Mouse (Mus musculus) thymus, postnatal 4 days (tissue): ENCODE results near the gene Tbx19.

Experiments used
- DNase-seq: peaks from one replicate; pipeline ENCODE4 v3.0.0; 2021

Tbx19 gene

GRCm38 (mm10) chr1:165110659-165111058 lies 49.9 kb downstream of the Tbx19 start:
- DNase-seq = no peak

- no peak for DNase-seq
These were observed 51.4 kb downstream of the Tbx19 start for GRCm38 (mm10) chr1:165109135-165109534.

- DNase-seq = no peak
These were observed 52.1 kb downstream of the Tbx19 start for GRCm38 (mm10) chr1:165108477-165108876.

- no peak for DNase-seq
These were observed 54.6 kb downstream of the Tbx19 start for GRCm38 (mm10) chr1:165106011-165106385.

- DNase-seq = no peak
These were observed 55.1 kb downstream of the Tbx19 start for GRCm38 (mm10) chr1:165105270-165106010.

- DNase-seq = no peak
These were observed 55.8 kb downstream of the Tbx19 start for GRCm38 (mm10) chr1:165104707-165105259.

GRCm38 (mm10) chr1:165099569-165099968 lies 61.0 kb downstream of the Tbx19 start:
- DNase-seq = no peak

- no peak for DNase-seq
These were observed 65.7 kb downstream of the Tbx19 start for GRCm38 (mm10) chr1:165094871-165095270.

GRCm38 (mm10) chr1:165091721-165092120 lies 68.9 kb downstream of the Tbx19 start:
- peak; percentile 75 for DNase-seq

- DNase-seq = no peak
These were observed 71.0 kb downstream of the Tbx19 start for GRCm38 (mm10) chr1:165089556-165089955.
